Mouse (Mus musculus): ENCODE results near the gene Pou1f1.

Pou1f1 gene

GRCm38 (mm10) chr16:65520211-65520610 lies at the start of gene Pou1f1:
TSS of gene Pou1f1 (plus strand) at chr16:65520511.
- in situ Hi-C loops (cut with MboI) = no loop called here

- in situ Hi-C loops (cut with MboI) = no loop called here
These were observed 49.7 kb upstream of the Pou1f1 start for GRCm38 (mm10) chr16:65470650-65471049.

DNA sequence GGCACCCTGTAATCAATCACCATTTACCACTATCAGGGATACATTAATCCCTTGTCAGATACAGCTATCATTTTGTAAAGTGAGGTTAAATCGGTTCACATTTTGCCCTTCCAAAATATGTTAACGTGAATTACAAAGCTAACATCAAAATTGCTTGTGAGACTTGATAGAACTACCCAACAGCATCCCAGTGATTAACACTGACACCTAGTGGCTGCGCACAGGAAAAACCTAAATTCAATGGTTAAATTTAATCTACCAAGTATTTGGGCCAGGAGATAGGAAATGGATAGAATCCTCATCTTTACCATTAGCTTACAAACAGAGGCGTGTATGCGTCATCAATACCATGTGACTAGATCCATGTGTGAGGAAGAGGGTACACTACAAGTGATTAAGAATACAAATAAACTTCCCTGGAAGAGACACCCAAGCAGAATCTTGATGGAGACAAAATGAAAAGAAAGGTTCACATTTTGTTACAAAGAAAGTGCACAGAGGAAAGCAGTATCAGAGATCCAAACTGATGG lies 47.8 kb upstream of the Pou1f1 start:
- in situ Hi-C loops (cut with MboI) = no loop called here

- in situ Hi-C loops (cut with MboI) = loop anchor here (25.0 kb wide), 1 partner anchor 573 kb away; no protein-coding TSS in a partner anchor
These were observed 34.6 kb upstream of the Pou1f1 start for GRCm38 (mm10) chr16:65485726-65486125.

GRCm38 (mm10) chr16:65496030-65496429 lies 24.3 kb upstream of the Pou1f1 start:
- in situ Hi-C loops (cut with MboI) = loop anchor here (25.0 kb wide), 1 partner anchor 584 kb away; no protein-coding TSS in a partner anchor

- in situ Hi-C loops (cut with MboI) = loop anchor here (25.0 kb wide), 1 partner anchor 585 kb away; no protein-coding TSS in a partner anchor
These were observed 23.3 kb upstream of the Pou1f1 start for GRCm38 (mm10) chr16:65497049-65497448.

- in situ Hi-C loops (cut with MboI) = no loop called here
These were observed 6.1 kb upstream of the Pou1f1 start for GRCm38 (mm10) chr16:65514223-65514622.

DNA sequence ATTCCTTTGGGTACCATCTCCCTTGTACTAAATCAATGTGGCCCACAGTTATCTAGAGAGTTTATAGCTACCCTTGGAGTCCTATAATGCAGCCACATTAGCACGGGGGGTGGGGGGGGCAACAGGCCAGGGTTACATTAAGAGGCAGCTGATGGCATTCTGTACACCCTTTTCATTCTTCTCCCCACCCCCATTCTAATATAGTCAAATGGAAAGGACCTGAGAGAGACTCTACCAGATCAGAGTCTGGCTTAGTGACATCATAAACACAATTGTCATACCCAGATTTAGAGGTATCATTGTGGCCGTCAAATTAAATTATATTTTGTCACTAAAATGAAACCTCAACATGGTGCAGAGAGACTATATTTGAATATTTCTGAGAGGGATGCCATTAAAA lies 5.7 kb downstream of the Pou1f1 start:
- in situ Hi-C loops (cut with MboI) = no loop called here

DNA sequence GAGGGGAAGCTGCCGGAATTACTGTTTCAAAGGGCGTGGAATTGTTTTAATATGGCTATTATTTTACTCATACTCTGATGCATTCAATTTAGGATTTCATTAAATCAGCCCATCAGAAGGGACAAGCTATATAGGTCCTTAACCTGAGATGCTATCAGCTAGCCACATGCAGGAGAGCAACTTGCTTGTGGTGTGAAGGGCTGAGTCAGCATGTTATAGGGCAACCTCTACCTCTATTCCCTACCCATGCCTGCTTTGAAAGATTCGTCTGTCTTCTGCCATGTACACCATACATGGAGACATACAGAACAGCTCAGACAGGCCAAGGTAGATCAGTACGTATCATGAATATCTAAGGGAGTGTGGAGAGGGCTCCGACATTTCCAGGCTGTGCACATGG lies 6.4 kb downstream of the Pou1f1 start:
- in situ Hi-C loops (cut with MboI) = no loop called here

GRCm38 (mm10) chr16:65529589-65529988 lies 9.3 kb downstream of the Pou1f1 start:
- in situ Hi-C loops (cut with MboI) = no loop called here

GRCm38 (mm10) chr16:65531663-65532062 lies 11.4 kb downstream of the Pou1f1 start:
- in situ Hi-C loops (cut with MboI) = no loop called here

DNA sequence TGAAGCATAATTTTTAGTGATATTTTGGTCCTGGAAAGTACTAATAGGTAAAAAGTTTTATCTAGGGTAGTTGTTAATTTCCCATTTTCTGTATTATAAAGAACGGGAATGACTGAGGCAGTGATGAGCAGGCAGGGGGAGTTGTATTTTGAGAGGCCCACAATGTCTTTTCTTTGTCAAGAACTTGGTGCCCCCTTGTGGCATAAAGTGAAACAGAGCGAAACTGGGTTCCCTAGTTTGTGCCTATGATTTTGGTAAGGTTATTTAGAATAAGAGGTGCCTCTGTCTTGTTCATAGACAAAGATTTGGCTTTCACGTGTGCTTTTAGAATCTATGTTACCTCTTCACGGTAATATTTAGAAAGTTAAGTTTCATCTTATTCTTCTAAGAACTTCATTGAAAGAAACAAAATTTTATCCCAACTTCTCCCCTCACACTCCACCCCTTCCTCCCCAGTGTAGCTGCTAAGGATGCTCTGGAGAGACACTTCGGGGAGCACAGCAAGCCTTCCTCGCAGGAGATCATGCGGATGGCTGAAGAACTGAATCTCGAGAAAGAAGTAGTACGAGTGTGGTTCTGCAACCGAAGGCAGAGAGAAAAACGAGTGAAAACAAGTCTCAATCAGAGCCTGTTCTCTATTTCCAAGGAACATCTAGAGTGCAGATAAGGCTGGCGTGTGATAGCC lies 13.1 kb downstream of the Pou1f1 start:
- in situ Hi-C loops (cut with MboI) = no loop called here

- in situ Hi-C loops (cut with MboI) = no loop called here
These were observed 23.5 kb downstream of the Pou1f1 start for GRCm38 (mm10) chr16:65543676-65544293.

DNA sequence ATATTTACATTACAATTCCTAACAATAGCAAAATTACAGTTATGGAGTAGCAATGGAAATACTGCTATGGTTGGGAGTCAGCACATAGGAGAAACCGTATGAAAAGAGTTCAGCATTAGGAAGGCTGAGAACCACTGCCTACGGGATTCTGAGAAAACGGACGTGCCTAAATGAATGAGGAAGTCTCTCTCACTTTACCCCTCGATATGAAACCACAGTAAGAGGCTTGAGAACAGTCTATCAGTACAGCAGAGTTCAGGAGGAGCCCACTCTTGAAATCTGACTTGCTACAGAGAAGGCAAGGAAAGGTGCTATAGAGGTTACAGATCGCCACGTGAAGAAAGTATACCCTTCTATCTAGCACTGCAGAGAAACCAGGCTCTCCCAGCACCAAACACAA lies 28.6 kb downstream of the Pou1f1 start:
- in situ Hi-C loops (cut with MboI) = no loop called here

GRCm38 (mm10) chr16:65550814-65551213 lies 30.5 kb downstream of the Pou1f1 start:
- in situ Hi-C loops (cut with MboI) = no loop called here

DNA sequence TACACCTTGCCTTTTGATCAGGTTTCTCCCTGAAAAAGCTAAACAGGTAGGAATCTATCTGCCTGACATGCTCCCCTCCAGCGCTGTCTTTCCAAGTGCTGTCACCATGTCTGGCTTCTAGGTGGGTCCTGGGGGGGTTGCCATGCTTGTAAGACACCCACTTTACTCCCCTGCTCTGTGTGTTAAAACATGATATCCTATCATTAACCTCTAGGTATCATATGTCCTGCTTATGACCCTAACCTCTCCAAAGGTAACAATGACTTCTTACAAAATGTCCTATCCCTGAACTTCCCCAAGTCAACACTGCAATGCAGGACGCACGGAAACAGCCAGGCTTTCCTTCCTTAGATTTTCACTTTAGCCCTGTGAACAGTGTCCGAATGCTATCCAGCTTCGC lies 34.0 kb downstream of the Pou1f1 start:
- in situ Hi-C loops (cut with MboI) = no loop called here

- in situ Hi-C loops (cut with MboI) = no loop called here
These were observed 37.1 kb downstream of the Pou1f1 start for GRCm38 (mm10) chr16:65557369-65557768.

- in situ Hi-C loops (cut with MboI) = no loop called here
These were observed 39.3 kb downstream of the Pou1f1 start for GRCm38 (mm10) chr16:65559591-65559990.

- in situ Hi-C loops (cut with MboI) = no loop called here
These were observed 41.0 kb downstream of the Pou1f1 start for GRCm38 (mm10) chr16:65560996-65561962.

- in situ Hi-C loops (cut with MboI) = no loop called here
These were observed 41.9 kb downstream of the Pou1f1 start, which contains the start of gene Chmp2b for GRCm38 (mm10) chr16:65561963-65562863. TSS of gene Chmp2b (minus strand) at chr16:65562726.

GRCm38 (mm10) chr16:65562864-65563206 lies 42.5 kb downstream of the Pou1f1 start:
- in situ Hi-C loops (cut with MboI) = no loop called here
